22 mouse cellular contexts compared by ENCODE assay signal in genomic region chr11:63712053-63712864, GRCm38 (mm10).
DNase-seq lines count a peak whose midpoint lies in the region; ATAC-seq and TF ChIP-seq lines count a peak whose summit lies in the region.
"Had no signal": no experiment of that assay in that cellular context is flagged by ENCODE, and none has a peak within 500 bp of the region (broad histone marks: within the 10 kb centered on the region; RNA-seq: fewer than 3 reads in every experiment).

No protein-coding gene starts in this region.

- H3K9ac ChIP-seq in kidney, postnatal 0 days (ENCODE audit: low read depth, low read length), result no peak overlapping the region
- no peak overlapping the region for H3K9ac ChIP-seq in limb, embryonic 13.5 days
- H3K9ac ChIP-seq: hindbrain, embryonic 14.5 days; intestine, embryonic 15.5 days; liver, postnatal 0 days had no signal

- peak overlapping the region; percentile 34; the same call in 1 of the 2 replicates for H3K4me2 ChIP-seq in kidney, postnatal 0 days (ENCODE audit: low read length)
- peak overlapping the region; percentile 21; the same call in 1 of the 2 replicates for H3K4me2 ChIP-seq in limb, embryonic 13.5 days (replicated peaks)
- H3K4me2 ChIP-seq: hindbrain, embryonic 14.5 days; intestine, embryonic 15.5 days had no signal

- peak; percentile 45 for DNase-seq in embryo, embryonic 10.5 days (ENCODE audit: low spot score)
- no peak for DNase-seq in embryo, embryonic 11 days
- DNase-seq in kidney, postnatal 0 days (ENCODE audit: low spot score), result peak; percentile 60
- DNase-seq in kidney, postnatal 14 days, result no peak
- DNase-seq in embryonic facial prominence, embryonic 10.5 days (ENCODE audit: low spot score), result peak; percentile 31
- no peak for DNase-seq in urinary bladder, postnatal 10 days (ENCODE audit: low spot score)
- DNase-seq in frontal cortex, postnatal 10 days (ENCODE audit: low spot score in 2 of 2), result no peak
- DNase-seq: adrenal gland, adult 8-10 months; cerebellum, adult 9-11 months; heart, adult 18-20 months; heart, postnatal 36 days; liver; liver, postnatal 0 days; lung, postnatal 14 days; thymus, postnatal 25 days had no signal

- H3K27ac ChIP-seq in kidney, postnatal 0 days, result no peak overlapping the region
- no peak overlapping the region; the same call in 1 of the 2 replicates for H3K27ac ChIP-seq in embryonic facial prominence, embryonic 10.5 days (replicated peaks)
- H3K27ac ChIP-seq in limb, embryonic 13.5 days, result no peak overlapping the region
- H3K27ac ChIP-seq: hindbrain, embryonic 14.5 days; intestine, embryonic 15.5 days had no signal

- H3K4me1 ChIP-seq in kidney, postnatal 0 days (replicated peaks; ENCODE audit: insufficient read depth, low read length), result peaks cover 3% of the 10 kb centered on the region; the same call in 1 of the 2 replicates
- H3K4me1 ChIP-seq in embryonic facial prominence, embryonic 10.5 days, result peaks cover 15% of the 10 kb centered on the region
- H3K4me1 ChIP-seq in limb, embryonic 13.5 days, result 0 out of 2 replicates have a peak, but pooled peaks cover 3% of the 10 kb centered on the region
- H3K4me1 ChIP-seq: intestine, embryonic 15.5 days; megakaryocyte, embryonic 14.5 days had no signal

- H3K36me3 ChIP-seq in kidney, postnatal 0 days (ENCODE audit: insufficient read depth, low read length), result no peaks in the 10 kb centered on the region
- H3K36me3 ChIP-seq in embryonic facial prominence, embryonic 10.5 days (replicated peaks), result no peaks in the 10 kb centered on the region
- H3K36me3 ChIP-seq in limb, embryonic 13.5 days, result no peaks in the 10 kb centered on the region
- H3K36me3 ChIP-seq: intestine, embryonic 15.5 days had no signal

- H3K4me3 ChIP-seq in kidney, postnatal 0 days (replicated peaks; ENCODE audit: low read depth, low read length), result 0 out of 2 replicates have a peak overlapping the region, but pooled peaks have one; percentile 5
- no peak overlapping the region for H3K4me3 ChIP-seq in embryonic facial prominence, embryonic 10.5 days
- no peak overlapping the region for H3K4me3 ChIP-seq in limb, embryonic 13.5 days
- H3K4me3 ChIP-seq: intestine, embryonic 15.5 days; megakaryocyte, embryonic 14.5 days had no signal

- H3K9me3 ChIP-seq in kidney, postnatal 0 days (replicated peaks; ENCODE audit: low read length), result no peaks in the 10 kb centered on the region
- H3K9me3 ChIP-seq in embryonic facial prominence, embryonic 10.5 days, result no peaks in the 10 kb centered on the region
- no peaks in the 10 kb centered on the region for H3K9me3 ChIP-seq in limb, embryonic 13.5 days
- H3K9me3 ChIP-seq: intestine, embryonic 15.5 days; megakaryocyte, embryonic 14.5 days had no signal

- H3K27me3 ChIP-seq in kidney, postnatal 0 days (ENCODE audit: insufficient read depth, low read length), result 0 out of 2 replicates have a peak, but pooled peaks cover 3% of the 10 kb centered on the region
- peaks cover 41% of the 10 kb centered on the region for H3K27me3 ChIP-seq in embryonic facial prominence, embryonic 10.5 days (replicated peaks; ENCODE audit: low read depth, poor library complexity, severe bottlenecking)
- peaks cover 3% of the 10 kb centered on the region; the same call in 1 of the 2 replicates for H3K27me3 ChIP-seq in limb, embryonic 13.5 days
- H3K27me3 ChIP-seq: megakaryocyte, embryonic 14.5 days had no signal

- no peak for TF ChIP-seq CTCF in kidney, postnatal 0 days (IDR thresholded peaks at IDR 0.05; ENCODE audit: low read depth)

- ATAC-seq in kidney, postnatal 0 days (replicated peaks; ENCODE audit: low FRiP score, low read depth), result peak; percentile 33; the same call in 1 of the 2 replicates
- 0 out of 2 replicates have a peak, but pooled peaks have one; percentile 40 for ATAC-seq in limb, embryonic 13.5 days (ENCODE audit: low FRiP score, low read depth)
- ATAC-seq: CD4-positive, CD25-positive, alpha-beta regulatory T cell, adult 4 months; forebrain, embryonic 16.5 days; intestine, embryonic 15.5 days; liver, postnatal 0 days; Patski had no signal

- 37% methylated on average over 15 of the region's 15 CpGs for WGBS in kidney, postnatal 0 days
- 46% methylated on average over 15 of the region's 15 CpGs for WGBS in embryonic facial prominence, embryonic 10.5 days
- 53% methylated on average over 15 of the region's 15 CpGs for WGBS in limb, embryonic 13.5 days

Comparison
In these comparisons a context has a peak if more than half of its experiments do, and no peak if none do; other contexts are left out.
1. DNase-seq: peak in embryo, embryonic 10.5 days (single experiment), kidney, postnatal 0 days (single experiment) and embryonic facial prominence, embryonic 10.5 days (single experiment); none in embryo, embryonic 11 days (single experiment), kidney, postnatal 14 days (single experiment), urinary bladder, postnatal 10 days (single experiment) and frontal cortex, postnatal 10 days (0 of 2).